Mouse (Mus musculus): ENCODE measurements around the gene Dst. TPM values are rescaled to one million over a fixed set of nuclear protein-coding genes. Genes with fewer than 3 reads are reported as not detected.

Gene Dst
- polyA plus RNA-seq, 1 experiment: 44.7 TPM

GRCm38 (mm10) chr1:34174517-34174916 is 266.5 kb downstream of the Dst start:
- no peak for DNase-seq (ENCODE audit: low read depth)

- no peak for DNase-seq (ENCODE audit: low read depth)
Measured at GRCm38 (mm10) chr1:34174961-34175360, 266.9 kb downstream of the Dst start.

GRCm38 (mm10) chr1:34178022-34178727 is 270.1 kb downstream of the Dst start:
- no peak for DNase-seq (ENCODE audit: low read depth)

- DNase-seq (ENCODE audit: low read depth): no peak
Measured at GRCm38 (mm10) chr1:34179756-34180155, 271.7 kb downstream of the Dst start.

- DNase-seq (ENCODE audit: low read depth): no peak
Measured at GRCm38 (mm10) chr1:34182406-34183249, 274.6 kb downstream of the Dst start.

GRCm38 (mm10) chr1:34183250-34183926 is 275.4 kb downstream of the Dst start:
- no peak for DNase-seq (ENCODE audit: low read depth)

GRCm38 (mm10) chr1:34184266-34184665 is 276.2 kb downstream of the Dst start:
- DNase-seq (ENCODE audit: low read depth): no peak

- no peak for DNase-seq (ENCODE audit: low read depth)
Measured at GRCm38 (mm10) chr1:34186033-34186432, 278.0 kb downstream of the Dst start.

GRCm38 (mm10) chr1:34187501-34187900 is 279.5 kb downstream of the Dst start:
- no peak for DNase-seq (ENCODE audit: low read depth)

- DNase-seq (ENCODE audit: low read depth): no peak
Measured at GRCm38 (mm10) chr1:34188721-34189236, 280.8 kb downstream of the Dst start.

GRCm38 (mm10) chr1:34189318-34189717 is 281.3 kb downstream of the Dst start:
- DNase-seq (ENCODE audit: low read depth): no peak

- DNase-seq (ENCODE audit: low read depth): no peak
Measured at GRCm38 (mm10) chr1:34189970-34190369, 281.9 kb downstream of the Dst start.

GRCm38 (mm10) chr1:34192174-34192573 is 284.1 kb downstream of the Dst start:
- no peak for DNase-seq (ENCODE audit: low read depth)

GRCm38 (mm10) chr1:34200791-34201190 is 292.8 kb downstream of the Dst start:
- DNase-seq (ENCODE audit: low read depth): no peak

- DNase-seq (ENCODE audit: low read depth): no peak
Measured at GRCm38 (mm10) chr1:34201483-34201882, 293.5 kb downstream of the Dst start.

GRCm38 (mm10) chr1:34211704-34212103 is 303.7 kb downstream of the Dst start:
- DNase-seq (ENCODE audit: low read depth): no peak

- DNase-seq (ENCODE audit: low read depth): no peak
Measured at GRCm38 (mm10) chr1:34216456-34216855, 308.4 kb downstream of the Dst start.

GRCm38 (mm10) chr1:34218323-34218722 is 310.3 kb downstream of the Dst start:
- peak; percentile 17 for DNase-seq (ENCODE audit: low read depth)

- no peak for DNase-seq (ENCODE audit: low read depth)
Measured at GRCm38 (mm10) chr1:34218801-34219200, 310.8 kb downstream of the Dst start.

GRCm38 (mm10) chr1:34220094-34220601 is 312.1 kb downstream of the Dst start:
- no peak for DNase-seq (ENCODE audit: low read depth)

GRCm38 (mm10) chr1:34223866-34224265 is 315.8 kb downstream of the Dst start:
- DNase-seq (ENCODE audit: low read depth): no peak

GRCm38 (mm10) chr1:34227676-34228075 is 319.7 kb downstream of the Dst start:
- DNase-seq (ENCODE audit: low read depth): no peak

Measured in gonadal fat pad, adult 2 months (tissue).